Mouse (Mus musculus) lung, postnatal 10 days (tissue): Measurements from ENCODE around the gene Capn8.

ENCODE experiments used
- DNase-seq: peaks from one replicate; pipeline ENCODE4 v3.0.0; 2021

Capn8 gene

DNA sequence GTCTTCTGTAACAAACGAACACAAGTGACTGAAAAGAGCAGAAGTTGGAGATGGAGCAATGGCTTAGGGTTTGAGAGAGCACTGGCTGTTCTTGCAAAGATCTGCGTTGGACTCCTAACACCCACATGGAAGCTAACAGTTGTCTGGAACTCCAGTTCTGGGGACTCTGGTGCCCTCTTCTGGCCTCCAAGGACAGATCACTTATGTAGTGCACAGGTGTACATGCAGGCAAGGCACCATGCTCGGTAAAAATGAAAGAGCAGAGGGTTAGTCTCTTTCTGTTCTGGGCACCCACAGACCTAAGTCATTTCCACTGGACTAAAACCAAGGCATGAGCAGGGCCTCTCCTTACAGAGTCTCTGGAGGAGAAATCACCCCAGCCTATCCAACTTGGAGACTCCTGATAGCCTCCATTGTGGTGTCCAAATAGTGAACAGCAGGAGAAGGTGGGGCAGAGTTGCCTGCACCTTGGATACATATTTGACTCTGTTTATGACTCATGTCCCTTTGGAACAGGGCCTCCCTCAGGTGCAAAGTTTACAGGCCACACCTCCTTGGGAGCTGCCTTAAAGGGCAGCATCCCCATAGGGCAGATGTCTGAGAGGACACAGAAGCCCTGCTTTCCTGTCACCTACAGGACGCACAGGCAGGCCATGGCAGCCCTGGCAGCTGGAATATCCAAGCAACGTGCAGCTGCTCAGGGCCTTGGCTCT is at the start of gene Capn8:
Capn8 (plus strand) TSS at position 600 of the 713 bp plus-strand sequence.
- DNase-seq: peak; percentile 29

DNA sequence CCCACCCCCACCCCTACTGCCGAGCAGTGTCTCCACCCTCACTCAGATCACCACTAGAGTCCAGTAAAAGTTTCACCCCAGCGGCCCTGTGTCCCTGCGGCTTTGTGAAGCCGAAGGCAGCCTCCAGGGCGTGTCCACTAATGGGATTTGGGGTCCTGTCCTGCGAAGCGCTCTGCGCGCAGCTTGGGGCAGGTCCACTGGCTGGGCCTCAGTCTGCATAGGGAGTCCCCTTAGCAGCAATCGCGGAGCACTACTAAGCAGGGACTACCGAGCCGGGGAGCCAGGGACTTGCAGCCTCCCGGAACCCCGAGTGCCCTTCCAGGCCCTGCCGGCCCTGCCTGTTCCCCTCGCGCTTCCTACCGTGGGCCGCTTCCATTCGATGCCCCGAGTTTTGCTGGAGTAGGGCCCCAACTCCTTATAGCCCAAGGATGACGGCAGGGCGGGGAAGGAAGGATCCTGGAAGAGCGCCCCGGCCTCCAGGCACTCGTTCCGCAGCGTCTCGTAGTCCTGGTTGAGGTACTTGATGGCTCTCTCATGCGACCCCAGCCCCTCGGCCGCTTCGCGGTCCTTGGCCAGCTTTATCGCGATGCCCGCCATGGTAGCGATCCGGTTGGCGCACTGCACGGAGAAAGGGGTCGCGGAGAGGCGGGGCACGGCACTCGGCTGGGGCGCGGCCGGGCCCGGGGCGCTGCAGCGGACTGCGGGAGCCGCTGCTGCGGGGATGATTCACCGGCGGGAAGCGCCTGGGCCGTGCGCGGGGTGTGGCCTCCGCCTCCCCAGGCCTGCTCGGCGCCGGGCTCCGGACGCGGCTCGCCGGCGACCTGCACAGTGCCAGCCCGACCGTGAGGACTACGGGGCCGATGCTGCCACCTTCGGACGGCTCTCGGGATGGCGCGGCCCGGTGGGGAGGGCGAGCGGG is 47.8 kb upstream of the Capn8 start, which contains the start of gene Capn2:
Capn2 (minus strand) TSS at position 851 of the 919 bp plus-strand sequence.
- DNase-seq: peak; percentile 93

DNA sequence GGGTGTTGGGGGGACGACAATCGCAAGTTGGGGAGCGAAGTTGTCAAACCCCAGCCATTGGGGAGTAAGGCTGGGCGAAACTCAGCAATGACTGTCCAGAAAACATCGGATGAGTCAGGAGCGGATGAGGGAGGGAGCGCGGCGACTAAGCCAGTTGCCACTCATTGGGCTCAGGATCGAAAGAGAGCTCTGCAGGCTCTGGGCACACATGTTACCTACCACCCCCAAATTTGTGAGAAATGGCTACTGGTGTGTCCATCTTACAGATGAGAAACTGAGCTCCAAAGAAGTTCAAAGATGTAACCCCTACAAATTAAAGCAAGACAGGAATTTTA is 47.2 kb upstream of the Capn8 start:
- no peak for DNase-seq

DNA sequence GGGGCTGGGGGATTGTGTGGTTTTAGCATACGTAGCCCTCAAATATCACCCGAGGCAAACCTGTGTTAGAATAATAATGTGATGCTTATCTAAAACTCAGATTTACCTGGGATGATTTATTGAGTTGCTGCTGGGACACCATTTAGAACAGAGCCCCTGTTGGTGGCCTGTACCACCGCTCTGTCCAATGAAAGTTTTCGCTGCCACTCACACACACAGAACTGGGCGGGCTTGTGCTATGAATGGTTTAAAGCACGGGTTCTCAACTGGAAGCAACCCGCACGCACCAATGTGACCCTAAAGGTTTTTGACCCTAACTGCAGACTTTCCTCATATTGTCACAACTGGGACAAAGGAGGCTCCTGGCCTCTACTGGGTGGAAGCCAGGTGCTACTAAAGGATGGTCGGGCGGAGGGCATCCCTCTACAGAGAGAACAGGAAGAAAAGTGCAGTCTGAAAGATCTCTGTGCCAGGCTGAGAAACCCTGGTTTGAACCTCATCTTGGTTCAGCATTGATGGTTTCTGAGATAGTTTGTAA is 46.6 kb upstream of the Capn8 start:
- no peak for DNase-seq

DNA sequence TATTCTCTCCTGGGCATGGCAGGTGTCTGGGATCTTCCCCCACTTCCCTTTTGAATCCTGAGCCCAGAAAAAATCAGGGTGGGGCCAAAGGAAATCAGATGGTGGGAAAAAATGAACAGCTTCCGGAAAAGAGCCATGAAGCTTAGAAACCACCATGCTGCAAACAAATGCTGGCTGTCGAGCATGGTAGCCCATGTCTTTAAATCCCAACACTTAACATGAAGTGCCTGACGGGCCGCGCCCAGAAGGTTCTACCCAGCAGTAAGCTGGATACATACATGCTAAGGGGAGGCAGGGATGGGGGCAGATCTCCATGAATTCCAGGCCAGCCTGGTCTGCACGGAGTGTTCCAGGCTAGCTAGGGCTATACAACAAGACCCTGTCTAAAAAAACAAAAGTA is 46.0 kb upstream of the Capn8 start:
- DNase-seq: no peak

DNA sequence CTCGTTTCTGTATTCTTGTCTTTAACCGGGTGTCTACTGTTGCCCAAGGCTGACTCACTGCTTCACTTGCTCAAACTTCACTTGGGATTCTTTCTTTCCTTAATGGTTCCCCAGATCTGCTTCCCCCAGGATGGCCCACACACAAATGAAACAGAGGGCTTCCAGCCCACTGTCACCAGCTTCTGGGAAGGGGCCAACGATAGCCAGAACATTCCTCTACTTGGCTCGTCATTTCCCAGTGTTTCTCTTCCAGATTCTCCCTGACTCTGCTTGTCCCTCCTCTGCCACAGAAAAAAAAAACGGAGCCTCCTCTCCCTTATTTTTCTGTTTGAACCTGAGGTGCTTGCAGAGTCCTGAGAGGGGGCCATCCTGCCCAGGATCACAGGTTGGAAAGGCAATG is 45.5 kb upstream of the Capn8 start:
- peak; percentile 65 for DNase-seq

DNA sequence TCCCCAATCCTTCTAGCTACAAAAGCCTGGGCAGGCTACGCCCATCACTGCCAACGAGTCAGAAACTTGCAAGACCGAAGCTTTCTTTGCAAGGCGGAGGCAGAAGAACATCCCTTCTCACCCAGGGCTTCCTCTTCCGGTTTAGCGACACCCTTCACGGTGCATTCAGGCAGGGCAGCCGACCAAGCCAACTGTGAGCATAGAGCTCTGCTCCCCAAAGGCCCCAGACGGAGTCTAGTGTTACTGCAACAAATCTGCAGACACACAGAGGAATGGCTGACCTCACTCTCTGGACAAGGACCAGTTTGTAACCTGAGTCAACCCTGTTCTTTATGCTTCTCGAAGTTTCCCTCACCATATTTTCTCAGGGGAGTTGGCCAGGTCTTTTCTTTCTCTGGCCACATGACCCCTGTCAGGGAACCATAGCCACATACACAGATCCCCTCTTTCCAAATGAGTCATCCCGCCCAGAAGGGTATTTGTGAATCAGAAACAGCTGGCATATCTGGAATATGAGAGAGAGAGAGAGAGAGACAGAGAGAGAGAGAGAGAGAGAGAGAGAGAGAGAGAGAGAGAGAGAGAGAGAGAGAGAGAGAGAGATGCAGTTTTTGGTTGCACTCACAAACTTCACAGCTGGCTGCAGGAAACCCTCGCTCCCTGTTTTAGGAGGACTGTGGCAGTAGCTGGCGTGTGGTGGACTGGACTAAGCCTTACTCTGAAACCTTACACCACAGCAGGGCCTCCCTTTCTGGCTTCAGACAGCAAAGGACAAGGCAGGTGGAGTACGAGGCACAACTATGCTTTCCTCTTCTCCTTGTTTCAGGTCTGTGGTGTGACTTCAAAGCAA is 44.5 kb upstream of the Capn8 start:
- peak; percentile 90 for DNase-seq

DNA sequence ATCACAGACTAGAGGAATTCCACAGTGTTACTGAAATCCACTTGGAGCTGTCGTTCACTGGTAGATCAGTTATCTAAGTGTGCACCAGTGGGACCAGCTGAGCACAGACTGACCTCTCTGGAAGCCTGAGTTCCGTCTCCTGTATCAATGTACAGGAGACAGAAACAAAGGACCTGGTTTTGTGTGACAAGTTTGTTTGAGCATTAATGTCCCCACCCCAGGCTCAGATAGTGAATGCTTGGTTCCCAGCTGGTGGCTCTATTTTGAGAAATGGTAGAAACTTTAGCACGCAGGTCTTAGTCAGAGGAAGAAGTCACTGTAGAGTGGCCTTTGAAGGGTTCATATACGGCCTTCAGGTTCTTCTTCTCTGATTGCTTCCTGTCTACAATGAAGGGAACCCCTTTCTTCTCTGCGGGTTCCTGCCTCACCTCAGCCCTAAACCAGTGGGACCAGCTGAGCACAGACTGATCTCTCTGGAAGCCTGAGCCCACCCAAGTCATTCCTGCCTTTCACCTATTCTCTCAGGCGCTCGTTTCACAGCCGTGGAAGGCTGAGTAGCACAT is 43.8 kb upstream of the Capn8 start:
- no peak for DNase-seq

DNA sequence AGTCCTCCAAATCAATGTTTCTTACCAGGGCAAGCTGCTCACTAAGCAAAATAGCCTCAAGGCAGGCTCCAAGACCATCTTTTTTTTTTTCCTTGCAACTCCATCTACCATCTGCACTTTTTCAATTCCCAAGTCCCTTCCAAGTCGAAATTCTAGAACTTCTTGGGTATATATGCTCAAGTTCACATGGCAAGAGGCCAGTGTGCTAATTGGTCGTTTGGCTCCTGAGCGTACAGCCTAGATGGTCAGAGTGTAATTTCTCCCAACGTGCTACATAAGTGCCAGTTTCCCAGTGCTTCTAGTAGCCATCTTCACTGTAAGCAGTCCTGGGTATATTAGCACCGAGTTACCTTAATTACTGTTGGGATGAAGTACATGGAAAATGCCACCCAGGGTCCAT is 41.8 kb upstream of the Capn8 start:
- no peak for DNase-seq

DNA sequence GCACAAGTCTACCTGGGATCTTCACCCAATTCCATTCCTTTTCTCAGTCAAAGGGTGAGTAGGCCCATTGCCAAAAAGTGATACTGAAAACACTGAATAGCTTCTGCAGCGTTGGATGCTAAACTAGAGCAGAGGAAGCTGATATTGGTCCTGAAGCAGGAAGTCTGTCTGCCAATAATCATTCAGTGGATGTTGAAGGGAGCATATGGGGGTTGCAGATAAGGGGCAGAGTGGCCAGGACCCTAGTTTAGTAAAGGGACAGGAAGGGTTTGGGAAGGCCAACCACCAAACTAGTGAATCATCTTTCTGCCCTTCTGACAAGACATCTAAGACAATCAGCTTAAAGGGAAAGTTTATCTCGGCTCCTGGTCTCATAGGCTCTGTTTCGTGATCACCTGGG is 41.1 kb upstream of the Capn8 start:
- no peak for DNase-seq

DNA sequence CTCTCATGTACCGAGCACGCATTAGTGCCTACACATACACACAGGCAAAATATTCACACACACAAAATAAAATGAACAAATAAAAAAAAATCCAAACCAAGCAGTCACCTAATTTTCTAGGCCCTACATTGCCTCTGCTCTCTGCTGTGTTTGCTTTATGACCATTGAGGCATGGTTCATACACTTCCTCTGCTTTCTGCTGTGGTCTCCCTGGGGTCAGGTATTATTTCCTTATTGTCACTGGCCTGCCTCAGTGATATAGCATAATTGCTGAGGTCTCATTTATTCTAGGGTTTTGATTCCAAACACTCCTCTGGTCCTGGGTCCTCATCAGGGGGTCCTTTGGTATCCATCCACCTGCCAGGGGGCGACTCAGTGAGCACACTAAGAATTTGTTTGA is 39.2 kb upstream of the Capn8 start:
- no peak for DNase-seq

DNA sequence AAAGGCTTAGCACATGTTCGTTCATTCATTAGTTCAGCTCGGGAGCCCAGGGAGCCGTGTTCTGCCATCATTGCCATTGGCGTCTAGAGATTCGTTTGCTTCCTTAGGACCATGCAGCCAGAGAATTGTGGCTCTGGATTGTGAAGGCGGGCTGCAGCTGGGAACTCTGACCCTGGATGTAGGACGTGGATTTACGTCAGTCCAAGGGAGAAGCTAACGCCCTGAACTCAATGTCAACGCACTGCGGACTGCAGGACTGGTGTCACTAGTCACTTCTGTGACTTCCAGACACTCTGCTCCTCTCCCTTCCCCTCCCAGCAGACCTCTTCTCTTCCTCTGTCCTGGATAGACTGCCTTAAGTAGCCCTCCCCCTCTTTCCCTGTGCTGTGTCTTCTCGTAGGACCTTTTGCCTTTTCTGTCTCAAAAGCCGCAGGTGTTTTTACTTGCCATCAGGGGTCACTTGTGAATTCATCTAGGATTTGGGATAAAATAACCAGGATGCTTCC is 37.5 kb upstream of the Capn8 start:
- no peak for DNase-seq

DNA sequence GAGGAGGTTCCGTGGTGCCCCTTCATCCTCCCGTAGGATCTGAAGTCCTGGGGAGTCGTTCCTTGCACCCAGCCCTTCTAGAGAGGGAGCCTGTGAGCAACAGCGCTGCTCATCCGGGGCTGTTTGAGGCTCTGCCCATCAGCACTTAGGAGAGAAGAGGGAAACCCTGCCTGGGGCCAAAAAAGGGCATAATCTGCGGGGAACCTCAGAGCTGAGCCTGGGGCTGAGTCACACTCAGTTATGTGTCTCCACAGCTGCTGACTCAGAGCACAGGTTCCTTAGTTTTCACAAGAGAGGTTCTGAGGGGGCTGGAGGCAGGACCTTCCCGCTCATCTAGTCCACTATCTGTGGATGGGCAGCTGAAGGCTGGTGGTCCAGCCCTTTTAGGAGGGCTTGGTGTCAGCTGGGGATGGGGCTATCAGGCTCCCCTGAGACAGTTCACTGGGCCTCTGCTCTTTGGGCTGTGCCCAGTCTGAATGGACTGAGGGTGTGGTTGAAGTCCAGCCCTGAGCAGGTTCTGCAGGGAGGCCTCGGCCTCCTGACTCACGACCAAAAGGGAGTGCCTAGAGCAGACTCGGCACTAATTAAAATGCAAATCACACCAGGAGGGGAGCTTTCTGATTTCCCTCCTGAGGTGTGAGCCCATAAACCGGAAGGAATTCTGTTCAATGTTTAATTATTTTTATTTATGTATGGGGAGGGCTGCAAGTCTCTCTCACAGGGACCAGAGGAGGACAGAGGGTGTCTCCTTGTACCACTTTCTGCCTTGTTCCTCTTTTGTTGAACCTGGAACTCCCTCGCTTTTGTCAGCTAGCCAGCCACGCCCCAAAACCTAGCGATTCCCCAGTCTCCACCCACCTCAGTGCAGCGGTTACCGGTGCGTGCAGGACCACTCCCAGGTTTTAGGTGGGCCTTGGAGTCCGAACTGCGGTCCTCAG is 36.6 kb upstream of the Capn8 start:
- DNase-seq: peak; percentile 57

DNA sequence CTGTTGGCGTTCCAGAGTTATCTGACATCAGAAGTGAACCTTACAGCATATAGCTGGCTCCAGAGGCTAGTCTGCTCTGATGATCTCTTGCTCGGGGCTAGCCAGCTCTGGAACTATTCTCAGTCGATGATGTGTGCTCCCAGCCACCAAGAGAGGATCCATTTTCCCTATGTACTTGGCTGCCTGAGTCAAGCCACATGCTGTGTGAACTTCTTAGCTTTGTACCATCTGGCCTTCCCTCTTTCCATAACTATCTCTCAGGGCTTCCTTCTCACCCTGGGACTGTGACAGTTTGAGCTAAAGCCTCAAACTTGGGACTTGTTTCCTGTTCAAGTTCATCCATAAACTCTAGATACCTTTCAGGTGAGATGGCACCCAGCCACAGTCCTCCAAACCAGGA is 31.2 kb upstream of the Capn8 start:
- DNase-seq: no peak

DNA sequence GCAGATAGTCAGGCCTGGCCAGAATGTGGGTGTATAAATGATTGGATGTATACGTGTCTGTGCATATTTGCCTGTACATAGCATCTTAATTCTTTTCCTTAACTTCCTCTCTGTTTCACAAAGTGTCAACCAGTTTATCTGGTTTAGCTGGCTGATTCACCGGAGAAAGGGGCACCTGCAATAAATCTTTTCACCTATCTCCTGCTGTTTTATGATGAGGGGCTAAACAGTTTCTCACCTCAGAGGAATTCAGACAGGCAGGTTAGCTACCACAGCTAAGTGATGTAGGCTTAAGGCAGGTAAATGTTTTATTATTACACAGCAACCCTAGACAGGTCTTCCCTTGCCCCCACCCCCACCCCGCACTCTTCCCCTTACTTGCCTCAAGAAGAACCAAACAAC is 29.7 kb upstream of the Capn8 start:
- DNase-seq: no peak

DNA sequence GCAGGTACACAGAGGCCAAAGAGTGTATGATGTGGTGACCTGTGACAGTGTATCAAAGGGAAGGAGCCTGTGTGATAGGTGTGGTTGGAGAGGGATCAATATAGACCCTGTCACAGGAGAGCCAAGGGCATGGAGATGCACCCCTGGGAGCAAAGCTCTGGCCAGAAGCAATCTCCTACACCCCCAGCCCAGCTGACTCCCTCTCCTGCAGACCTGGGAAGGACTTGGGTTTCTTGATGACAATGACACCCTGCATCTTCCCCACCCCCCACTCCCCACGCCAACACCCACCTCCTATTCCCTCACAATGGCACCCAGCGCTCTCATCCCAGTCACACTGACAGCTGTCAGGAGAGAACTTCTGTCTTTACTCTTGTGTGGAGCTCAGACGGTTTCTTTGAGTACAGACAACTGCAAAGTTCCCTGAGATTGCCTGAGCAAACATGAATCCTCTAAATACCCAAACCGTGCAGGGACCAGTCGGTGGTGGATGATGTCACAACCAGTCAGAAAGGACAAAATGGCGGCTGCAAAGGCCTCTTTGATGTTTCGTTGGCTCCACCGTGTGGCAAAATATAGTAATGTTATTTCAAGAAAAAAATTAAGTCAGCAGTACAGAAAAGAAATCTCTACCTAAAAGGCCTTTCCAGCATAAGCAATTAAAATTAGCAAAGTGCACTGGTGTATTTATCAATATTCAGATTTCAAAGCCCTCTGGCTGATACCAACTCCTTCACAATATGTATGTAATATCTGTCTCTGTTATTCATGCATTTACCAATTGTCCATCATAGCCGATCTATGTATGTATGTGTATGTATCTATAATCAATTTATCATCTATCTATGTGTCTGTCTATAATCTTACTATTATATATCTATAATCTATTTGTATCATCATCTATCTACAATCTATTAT is 25.5 kb upstream of the Capn8 start:
- peak; percentile 88 for DNase-seq

DNA sequence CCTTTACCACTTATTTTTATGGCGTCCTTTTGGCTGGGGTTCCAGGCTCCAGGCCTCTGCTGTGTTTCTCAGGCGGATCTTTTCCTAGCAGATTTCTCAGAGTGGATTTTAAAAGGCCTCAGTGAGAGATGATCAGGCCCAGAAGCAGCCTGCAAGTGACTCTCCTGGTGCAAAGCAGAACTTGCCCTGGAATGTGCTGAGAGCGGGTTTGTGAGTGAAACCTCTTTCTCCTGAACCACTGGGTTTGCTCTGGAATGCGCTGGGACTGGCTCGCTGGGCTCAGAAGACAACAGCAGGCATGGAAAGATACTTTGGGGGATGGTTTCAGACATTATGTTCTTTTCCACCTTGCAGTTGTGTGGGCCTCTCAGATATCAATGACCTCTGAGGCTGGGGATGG is 22.7 kb upstream of the Capn8 start:
- DNase-seq: no peak

DNA sequence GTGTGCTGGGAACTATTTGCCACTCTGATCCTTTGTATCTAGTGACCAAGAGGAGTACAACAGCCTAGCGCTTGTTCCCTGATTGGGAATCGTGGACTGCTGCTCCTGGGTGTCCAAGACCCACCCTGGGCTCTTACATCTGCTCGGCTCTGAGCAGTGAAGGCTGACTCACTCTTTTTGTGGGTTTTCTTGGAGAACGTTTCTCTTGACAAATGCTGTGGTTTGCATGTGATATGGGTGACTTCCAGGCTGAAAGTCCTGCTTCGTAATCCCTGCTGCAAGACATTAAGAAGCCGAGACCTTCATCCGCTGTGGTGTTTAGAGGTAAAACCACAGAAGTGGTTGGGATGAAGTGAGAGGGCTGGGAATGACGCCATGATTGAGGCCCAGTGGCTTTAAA is 21.7 kb upstream of the Capn8 start:
- DNase-seq: no peak

DNA sequence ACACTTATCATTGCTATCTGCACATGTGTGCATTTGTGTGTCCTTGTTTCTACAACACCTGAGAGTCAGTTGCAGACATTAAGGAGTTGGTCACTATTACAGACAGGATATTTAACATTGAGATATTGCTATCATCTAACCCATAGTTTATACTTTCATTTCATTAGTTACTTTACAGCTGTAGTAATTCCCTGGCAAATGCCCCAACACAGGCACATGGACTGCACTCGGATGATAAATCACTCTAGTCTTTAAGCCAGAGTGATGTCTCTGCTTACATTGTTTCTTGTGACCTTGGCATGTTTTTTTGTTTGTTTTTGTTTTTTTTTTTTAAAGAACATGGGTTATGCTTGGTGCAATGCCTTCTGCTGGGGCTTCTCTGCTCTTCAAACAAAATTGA is 20.9 kb upstream of the Capn8 start:
- DNase-seq: no peak

DNA sequence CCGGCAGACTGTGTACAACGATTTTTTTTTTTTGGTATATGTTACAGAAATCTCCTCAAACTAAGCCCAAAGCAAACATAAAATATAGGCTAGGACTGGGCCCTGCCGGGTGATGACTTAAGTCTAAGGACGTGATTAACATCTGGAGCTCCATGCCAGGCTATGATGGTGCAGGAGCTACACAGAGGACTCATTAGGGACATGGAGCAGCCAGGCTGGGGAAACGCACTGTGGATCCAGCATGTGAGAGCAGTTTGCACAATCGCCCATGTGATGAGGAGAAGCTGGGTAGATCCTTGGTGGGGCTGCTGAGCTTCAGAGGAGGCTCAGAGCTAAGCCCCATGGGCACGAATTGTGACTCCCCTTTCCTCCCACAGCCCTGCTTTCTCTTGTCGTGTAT is 14.0 kb upstream of the Capn8 start:
- peak; percentile 39 for DNase-seq
